Mouse (Mus musculus) thymus, adult 18-20 months (tissue): ENCODE data around the gene Kif26b.

Experiments
- DNase-seq, 2 experiments: peaks; one replicate each; pipeline ENCODE4 v3.0.0; 2022; ENCODE audit warnings: mixed read lengths in 2 of 2

Gene Kif26b

DNA sequence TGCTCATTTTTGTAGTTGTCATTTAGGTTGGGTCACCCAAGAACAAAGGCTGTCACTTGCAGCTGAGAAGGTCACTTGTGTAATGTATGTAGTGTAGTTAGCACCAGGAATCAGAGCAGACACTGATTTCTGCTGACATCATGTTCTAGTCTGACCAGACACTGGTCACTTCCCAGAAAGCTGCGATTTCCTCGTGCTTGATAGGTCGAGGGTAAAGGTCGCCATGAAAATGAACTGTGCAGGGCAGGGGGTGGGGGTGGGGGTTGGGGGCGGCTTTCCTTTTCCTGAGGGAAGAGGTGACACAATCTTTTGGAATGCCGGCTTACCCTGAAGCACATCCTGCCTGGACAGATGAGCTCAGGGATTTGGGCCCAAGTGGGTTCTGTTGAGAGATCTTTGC lies 68.8 kb downstream of the Kif26b start:
- DNase-seq: no peak

DNA sequence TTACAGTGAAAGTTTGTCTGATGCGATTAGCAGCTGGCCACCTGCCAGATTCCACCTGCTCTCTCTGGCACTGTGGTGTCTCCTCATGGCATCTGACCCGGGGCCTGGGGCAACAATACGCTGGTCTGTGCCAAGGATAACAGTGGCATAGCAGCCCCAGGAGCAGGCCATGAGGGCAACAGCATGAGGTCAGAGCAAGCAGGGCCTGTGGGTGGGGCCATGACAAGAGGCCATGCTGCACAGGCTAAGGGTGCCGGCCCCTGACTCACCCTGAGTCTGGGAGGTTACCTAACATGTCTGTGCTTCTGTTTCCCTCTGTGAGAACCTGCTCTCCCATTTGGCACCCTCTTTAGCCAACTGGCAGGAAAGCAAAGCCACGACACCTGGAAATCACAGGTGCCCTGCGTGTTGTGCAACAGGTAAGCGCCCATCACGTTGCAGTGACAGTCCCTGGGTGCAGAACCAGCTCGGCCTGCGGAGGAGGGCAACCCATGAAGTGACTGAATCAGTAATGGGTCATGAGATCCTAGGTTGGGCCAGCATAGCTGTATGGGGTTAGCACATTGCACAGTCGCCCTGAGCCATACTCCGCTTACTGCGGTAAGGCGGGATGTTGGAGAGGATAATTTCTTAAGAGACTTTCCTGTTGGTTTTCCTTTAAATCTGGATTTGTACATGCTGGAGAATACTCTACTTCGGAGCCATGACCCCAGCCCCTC lies 72.1 kb downstream of the Kif26b start:
- no peak for DNase-seq

DNA sequence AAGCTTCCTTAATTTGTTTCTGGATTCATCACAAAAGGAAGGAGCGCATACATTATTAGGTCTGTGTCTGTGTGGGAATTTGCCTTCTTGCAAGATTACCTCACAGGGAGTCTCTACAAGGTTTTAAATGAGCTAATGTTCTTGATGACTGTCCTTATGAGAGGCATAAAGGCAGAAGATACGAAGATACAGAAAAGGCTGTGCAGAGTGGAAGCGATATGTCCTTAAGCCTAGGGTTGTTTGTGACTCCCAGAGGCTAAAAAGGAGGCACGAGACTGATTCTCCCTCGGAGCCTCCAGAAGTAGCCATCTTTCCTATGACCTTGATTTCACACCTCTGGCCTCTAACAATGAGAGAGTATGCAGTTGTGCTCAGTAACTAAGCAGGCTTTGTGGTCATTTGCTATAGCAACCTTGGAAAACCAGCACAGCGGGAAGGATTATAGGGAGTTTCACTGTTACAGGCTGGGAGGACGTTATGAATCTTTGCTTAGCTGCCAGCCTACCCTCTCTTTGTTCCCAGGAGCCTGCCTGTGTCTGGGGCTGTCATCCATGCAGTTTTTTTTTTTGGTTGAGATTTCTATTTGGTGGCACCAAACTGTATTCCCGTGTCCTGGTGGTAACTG lies 80.3 kb downstream of the Kif26b start:
- DNase-seq: no peak

DNA sequence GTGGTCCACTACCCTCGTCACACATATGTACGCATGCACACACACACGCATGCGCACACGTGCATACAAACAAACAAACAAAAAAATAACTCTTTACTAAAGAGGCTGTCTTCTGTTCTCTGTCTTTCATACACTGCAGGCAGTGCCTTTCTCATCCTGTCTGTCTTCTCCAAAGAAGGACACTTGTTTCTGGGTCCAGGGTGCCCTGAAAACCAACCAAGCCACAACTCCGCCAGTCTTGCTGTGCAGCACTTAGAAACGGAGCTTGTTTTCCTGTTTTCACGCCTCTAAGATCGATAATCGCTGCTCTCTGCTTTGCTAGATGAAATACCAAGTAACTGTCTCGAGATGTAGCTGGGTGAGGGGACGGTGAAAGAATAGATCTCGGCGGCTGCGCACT lies 82.6 kb downstream of the Kif26b start:
- no peak for DNase-seq

DNA sequence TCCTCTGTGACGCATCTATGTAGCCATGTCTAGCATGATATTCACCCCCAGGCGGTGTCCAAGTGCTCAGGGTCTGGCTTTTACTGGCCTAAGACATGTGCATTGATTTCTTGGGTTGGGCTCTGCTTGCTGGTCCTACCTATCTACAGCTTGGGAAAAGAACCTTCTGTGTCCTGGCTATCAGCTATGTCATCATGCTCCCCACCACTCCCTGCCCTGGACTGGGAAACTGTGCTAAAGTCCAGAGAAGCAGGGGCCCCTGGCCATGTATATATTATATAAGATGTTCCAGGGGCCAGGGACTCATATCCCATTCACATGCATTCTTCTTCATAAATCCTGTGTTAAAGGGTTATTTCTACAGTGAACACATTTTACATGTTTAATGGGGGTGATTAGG lies 92.4 kb downstream of the Kif26b start:
- no peak for DNase-seq

DNA sequence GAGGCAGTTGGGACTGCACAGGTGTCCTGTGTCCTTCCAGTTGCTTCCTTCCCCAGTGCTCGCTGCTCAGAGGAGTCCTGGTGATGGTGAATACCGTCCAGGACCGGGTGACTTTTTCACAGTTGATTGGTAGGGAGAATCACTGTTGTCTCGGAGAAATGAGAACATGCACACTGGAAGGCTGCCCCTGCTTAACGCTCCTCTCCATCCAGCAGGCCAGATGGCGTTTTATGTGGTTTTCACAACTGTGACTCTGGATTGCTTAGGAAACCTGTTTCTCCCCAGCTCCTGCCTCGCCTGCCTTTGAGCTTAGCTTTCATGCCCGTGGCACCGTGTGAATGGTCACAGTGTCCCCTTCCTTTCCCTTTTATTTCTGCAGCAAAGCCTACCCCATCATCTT lies 95.0 kb downstream of the Kif26b start:
- DNase-seq: no peak

DNA sequence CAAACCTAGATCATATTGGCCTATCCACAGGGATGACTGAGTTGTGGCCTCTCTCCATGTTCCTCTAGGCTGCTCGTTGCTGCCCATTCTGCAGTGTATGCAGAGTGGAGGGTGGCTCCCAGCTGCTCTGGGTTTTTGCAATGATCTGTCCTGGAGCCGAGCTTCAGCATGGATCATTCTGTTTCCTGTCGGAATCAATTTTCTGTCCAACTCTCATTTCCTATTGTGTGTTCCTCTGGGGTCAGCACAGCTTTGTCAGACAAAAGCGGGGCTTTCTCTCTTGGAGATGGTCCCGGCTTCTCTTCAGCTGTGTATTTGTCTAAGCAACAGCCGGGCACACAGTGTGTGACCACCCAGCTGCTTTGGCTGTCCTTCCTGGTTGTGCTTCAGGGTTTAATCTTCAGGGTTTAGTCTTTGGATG lies 98.0 kb downstream of the Kif26b start:
- DNase-seq: no peak

DNA sequence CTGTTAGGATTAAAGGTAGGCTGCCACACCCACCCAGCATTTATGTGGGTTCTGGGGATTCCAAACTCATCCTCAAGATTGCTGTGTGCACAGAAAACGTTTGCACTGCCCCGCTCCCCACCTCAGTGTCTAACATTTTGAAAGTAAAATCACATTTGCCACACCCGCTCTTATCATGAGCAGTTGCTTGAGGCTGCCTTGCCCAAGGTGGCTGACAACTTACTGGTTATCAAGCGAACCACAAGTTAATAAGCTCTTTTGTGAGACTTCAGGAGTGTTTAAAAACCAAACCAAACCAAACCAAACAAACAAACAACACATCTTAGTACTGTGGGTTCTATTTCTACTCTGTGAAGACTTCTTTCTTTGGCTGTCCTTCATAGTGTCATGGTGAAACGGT lies 101.1 kb downstream of the Kif26b start:
- no peak for DNase-seq

DNA sequence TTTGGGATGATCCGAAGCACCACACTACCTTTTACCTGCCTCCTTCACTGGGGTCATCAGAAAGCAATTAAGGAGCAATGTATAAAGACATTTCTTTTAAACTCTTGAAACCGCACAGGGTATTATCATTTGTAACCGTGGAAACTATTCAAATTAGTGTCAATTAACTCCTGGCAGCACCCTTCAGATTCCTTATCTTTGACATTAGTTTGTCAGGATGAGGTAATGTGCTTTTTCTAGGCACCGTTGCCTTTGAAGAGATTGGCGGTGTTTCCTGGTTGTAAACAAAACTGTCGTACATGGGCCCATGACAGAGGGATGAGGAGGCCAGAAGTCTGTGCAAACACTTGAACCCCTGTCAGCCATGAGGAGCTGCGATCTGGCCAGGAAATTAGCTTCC lies 102.9 kb downstream of the Kif26b start:
- no peak for DNase-seq

DNA sequence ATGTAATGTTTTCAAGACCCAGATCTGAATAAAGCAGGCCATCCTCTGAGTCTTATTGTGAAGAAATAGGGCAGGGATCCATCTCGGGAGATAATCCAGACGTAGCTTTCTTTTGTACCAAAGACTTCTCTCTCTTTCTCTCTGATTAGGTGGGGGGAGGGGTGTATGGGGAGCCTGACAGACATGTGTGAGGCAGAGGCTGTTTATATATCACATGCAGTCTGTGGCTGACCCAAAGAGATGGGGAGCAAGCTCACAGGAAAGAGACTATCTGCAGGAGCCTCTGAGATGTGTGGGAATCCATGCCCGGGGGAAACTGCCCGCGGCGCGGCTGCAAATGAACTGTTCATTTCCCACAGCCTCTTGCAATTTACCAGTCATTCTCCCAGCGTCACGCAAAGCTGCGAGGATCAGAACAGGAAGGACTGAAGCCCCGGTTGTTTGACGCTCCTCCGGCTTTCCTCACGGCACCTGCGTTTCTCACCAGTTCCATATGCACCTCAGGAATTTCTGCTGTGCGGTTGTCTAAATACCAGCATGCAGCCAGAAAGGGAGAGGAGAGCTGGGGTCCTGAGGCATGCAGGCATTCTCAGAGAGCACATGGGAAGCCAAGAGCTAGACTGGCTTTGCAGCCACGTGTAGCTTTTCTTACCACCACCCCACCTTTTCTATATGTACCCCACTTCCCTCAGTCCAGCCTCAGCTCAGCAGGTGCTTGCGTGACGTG lies 105.6 kb downstream of the Kif26b start:
- no peak for DNase-seq

DNA sequence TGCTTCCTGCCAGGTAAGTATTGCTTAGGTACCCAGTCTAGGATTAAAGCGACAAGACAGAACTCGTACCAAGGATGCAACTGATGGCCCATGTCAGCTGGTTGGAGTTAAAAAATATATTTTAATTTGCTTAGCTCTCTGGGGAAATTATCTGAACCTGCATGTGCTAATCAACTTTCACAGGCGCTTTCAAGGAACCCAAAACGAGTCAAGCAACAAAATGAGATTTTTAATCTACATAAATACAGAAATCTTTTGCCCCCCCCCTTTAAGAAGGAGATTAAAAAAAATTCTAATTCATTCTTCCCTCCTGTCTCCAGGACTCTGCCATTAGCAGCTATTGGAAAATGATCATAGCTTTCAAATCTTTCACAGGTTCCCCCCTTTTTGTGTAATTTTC lies 106.5 kb downstream of the Kif26b start:
- DNase-seq: no peak

DNA sequence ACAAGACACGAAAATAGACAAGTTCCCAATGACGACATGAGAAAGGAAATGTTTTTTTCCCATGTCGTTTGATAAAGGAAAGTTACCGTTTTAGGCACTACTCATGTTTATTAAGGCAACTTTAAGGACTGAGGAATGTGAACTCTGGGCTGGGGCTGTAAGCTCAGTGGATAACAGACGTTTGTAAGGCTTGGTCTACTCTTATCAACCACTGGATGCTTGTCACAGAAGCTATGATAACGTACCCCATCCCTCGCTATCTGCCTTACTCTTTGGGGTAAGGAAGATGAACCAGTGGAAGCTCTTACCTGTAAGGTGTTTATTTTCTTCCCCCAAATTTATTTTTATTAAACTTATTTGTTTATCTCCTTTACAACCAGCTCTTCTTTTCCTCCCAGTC lies 108.4 kb downstream of the Kif26b start:
- DNase-seq: no peak

DNA sequence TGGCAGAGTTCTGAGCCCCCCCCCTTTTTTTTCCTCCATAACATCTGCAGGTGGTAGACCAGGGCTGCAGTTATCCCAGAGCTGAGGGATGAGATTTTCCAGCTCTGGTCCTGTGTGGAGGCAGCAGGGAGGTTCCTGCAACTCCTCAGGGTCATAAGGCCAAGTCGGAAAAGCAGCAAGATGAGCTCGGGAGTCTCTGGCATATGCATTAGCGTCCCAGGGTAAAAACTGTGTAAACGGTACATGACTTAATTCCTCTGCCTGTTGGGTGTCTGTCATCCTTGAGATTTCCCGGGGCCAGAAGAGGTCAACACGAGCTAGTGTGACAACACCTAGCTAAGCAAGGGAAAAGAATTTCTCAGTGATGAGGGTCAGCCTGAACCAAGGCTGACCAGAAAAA lies 111.0 kb downstream of the Kif26b start:
- no peak for DNase-seq

DNA sequence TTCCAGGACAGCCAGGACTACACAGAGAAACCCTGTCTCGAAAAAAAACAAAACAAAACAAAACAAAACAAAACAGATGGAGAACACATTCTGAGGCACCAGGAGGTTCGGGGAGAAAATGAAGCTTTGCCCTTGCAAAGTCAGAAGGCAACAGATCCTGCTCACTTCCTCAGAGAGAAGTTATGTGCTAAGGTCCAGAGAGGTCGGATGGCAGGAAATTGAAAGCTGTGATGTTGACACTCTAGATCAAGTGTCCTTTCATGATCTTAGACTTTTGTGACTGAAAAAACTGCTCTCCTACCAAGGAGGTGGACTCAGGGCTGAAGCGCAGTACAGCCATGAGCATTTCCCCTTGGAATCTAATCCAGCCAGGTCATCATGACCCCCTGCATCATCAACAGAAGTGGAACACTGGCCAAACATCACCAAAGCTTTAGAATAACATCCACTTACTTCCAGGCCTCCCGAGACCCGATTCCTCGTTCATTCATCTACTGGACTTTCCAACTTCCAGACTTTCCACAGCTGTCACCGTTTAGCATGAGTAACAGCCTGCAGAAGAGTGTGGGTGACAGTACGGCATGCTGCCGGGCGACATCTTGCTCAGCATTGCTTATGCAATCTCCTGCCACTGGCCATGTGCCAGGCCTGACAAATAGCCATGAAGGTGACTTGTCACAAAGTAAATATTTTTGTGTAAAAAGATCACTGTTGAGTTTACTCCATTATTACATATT lies 112.0 kb downstream of the Kif26b start:
- DNase-seq: no peak

DNA sequence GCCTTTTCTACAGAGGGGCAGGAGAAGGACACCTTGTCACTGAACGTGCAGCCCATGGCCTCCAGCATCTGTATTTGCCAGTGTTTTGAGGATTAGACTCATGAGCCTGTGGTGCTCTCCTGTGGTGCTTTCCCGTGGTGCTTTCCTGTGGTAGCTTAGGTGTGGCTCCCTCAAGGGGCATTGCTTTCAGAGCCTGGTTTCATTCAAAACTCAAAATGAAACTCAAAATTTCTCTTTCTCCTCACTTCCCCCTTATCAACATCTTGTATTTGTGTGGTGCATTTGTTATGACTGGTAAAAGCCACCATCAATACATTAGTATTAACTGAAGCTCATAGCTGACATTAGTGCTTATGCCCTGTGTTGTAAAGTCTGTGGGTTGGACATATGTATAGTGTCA lies 112.9 kb downstream of the Kif26b start:
- DNase-seq: no peak

DNA sequence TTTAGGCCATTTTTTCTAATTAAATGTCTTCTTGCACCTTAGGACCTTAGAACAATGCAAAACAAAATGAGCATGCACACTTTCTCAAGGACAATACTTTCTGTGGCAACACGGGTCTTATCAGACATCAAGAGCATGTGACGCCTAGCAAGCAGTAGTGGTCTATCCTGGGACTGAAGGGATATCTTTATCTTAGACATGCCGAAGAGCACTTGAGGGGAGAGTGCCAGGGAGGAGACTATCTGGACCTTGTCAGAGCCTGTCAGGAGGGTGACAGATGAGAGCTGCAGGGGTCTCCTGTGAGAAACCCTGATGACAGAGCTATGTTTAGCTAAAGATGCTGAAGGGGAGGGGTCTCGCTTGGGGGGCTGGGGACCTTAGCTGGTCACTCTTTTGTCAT lies 116.0 kb downstream of the Kif26b start:
- no peak for DNase-seq

DNA sequence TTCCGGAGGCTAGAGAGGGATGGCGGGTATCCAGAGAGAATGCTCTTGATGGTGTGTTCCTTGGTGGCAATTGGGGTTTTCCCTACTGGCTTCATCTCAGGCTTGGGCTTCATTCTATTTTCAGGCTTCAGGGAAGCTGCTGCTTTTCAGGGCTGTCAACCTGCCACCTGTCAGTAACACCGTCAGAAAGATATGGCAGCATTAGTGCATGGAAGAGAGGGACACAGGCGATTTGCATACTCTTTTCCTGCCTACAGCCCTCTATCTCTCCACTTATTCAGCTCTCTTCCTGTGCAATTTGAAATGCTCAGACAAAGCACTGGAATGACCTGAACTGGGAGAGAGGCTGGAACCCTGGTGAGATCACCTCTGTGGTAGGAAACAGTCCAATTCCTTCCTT lies 117.7 kb downstream of the Kif26b start:
- DNase-seq: no peak

DNA sequence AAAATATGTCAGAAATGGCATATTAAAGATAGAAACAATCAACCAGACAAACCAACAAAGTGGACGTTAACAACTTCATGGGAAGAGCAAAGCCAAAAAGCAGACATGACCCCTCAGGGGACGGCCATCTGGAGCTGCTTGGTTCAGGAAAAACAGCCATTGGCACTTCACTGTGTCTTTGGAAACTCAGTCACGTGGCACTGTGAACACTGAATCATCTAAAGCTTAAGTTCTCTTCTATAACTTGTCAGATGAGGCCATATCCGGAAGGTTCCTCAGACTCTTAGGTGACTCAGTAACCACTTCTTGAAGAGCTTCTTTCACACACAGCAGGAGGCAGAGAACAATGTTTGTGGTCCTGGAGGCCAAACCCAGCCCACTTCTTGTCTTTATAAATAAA lies 126.6 kb downstream of the Kif26b start:
- DNase-seq: no peak

DNA sequence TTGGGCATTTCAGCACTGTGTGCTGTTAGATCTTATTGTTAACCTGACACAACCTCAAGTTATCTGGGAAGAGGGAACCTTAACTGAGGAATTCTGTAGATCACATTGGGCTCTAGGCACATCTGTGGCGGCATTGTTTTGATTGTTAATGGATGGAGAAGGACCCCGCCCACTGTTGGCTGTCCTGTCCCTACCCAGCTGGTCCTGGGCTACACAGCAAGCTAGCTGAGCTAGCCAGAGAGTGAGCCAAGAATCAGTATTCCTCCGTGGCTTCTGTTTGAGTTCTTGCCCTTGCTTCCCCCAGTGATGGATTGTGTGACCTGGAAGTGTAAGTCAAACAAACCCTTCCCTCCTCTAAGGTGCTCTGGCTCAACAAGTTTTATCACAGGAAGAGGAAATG lies 132.1 kb downstream of the Kif26b start:
- DNase-seq: no peak

DNA sequence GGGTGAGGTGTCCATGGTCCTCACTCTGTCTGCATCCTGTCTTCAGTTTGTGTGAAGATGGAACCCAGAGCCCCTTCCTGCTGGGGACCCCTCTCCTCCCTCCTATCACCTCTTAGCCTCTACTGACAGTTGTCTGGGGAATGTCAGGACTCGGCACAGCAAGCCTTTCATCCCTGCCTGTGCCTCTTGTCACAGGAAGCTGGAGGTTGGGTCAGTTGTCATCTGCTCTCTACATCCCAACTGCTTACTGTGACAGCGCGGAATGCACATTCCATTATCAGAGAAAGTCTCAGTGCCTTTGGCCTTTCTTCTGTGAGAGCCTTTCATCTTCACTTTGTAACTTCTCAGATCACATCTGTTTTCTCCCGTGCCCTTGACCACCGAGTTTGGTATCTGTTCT lies 132.6 kb downstream of the Kif26b start:
- DNase-seq: no peak

DNA sequence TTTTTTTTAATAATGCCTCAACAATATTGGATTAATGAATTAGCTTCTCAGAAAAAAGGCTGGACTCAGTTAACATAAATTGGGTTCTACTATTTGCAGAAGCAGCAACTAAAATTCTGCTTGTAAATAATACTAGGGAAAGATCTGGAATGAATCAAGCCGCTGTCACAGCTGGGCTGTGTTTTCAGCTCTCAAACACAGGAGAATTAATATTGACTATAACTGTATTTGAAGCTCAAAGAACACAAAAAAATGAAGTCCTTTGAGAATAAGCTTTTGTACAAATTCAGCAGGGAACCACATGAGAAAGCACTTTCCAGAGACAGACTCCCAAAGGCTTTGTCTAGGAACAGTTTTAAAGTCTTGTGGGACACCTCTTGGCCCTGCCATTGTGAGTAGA lies 134.6 kb downstream of the Kif26b start:
- no peak for DNase-seq

DNA sequence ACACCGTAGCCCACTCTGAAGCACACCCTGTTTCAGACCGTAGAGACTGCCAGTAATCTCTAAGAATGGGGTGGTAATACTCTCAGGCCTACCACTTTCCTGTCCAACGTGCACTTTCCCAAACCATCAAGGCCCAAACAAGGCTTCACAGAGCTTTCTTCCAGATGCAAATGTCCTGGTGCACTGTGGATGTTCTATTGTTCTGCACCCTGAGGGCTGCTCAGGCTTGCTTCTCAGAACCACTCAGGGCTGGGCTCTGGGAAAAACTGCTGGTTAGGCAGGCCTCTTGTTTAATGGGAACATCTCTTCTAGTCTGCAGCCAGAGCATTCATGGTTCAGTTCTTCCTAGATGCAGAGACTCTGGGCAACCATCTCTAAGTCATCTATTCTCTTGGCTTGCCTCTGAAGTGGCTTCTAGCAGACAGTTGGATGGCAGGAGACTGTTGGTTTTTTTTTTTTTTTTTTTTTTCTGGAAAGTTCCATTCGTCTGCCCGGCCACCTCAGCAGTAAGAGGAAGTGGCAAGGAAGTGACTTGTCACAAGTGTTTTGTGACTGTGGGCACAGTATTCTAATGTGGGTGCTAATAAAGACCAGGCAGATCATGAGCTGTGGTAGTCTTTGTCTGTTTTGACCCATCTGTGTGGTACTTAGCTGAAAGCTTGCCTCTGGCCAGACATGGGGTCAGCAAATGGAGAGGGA lies 135.5 kb downstream of the Kif26b start:
- DNase-seq: no peak

DNA sequence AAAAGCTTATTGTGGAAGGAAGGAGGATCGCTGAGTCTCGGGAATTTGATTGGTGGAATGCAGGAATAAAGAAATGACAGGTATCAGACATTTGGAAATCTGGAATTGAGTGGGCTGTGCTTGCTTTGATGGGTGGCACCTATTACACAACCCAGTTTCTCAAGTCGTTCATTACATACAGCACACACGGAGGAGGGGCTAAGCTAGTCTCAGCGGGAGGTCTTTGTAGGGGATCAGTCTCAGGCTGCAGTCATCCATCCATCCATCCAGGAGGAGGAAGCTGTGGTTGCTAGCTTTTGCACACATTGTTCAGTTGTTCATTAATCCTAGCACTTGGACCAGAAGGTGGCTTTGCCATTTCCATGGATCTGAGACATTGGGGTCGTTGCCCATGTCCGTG lies 137.6 kb downstream of the Kif26b start:
- DNase-seq: no peak
